Mouse (Mus musculus): ENCODE data around the gene Slc4a11.

Gene Slc4a11

GRCm38 (mm10) chr2:130697153-130697810 lies at the start of gene Slc4a11:
Gene Slc4a11 (minus strand): TSS chr2:130697519.
- peak; percentile 67 for DNase-seq (ENCODE audit: low spot score)

GRCm38 (mm10) chr2:130743576-130743975 lies 46.3 kb upstream of the Slc4a11 start:
- DNase-seq (ENCODE audit: low spot score), result no peak

- no peak for DNase-seq (ENCODE audit: low spot score)
Measured at GRCm38 (mm10) chr2:130740096-130740495, 42.8 kb upstream of the Slc4a11 start.

- DNase-seq (ENCODE audit: low spot score), result no peak
Measured at GRCm38 (mm10) chr2:130738019-130738418, 40.7 kb upstream of the Slc4a11 start.

- no peak for DNase-seq (ENCODE audit: low spot score)
Measured at GRCm38 (mm10) chr2:130735281-130735680, 38.0 kb upstream of the Slc4a11 start.

- DNase-seq (ENCODE audit: low spot score), result no peak
Measured at GRCm38 (mm10) chr2:130733444-130733843, 36.1 kb upstream of the Slc4a11 start.

GRCm38 (mm10) chr2:130731855-130732254 lies 34.5 kb upstream of the Slc4a11 start:
- DNase-seq (ENCODE audit: low spot score), result no peak

GRCm38 (mm10) chr2:130730746-130731145 lies 33.4 kb upstream of the Slc4a11 start:
- no peak for DNase-seq (ENCODE audit: low spot score)

GRCm38 (mm10) chr2:130728906-130729585 lies 31.7 kb upstream of the Slc4a11 start:
- DNase-seq (ENCODE audit: low spot score), result peak; percentile 8

- DNase-seq (ENCODE audit: low spot score), result no peak
Measured at GRCm38 (mm10) chr2:130727752-130728151, 30.4 kb upstream of the Slc4a11 start.

GRCm38 (mm10) chr2:130724369-130724768 lies 27.1 kb upstream of the Slc4a11 start:
- DNase-seq (ENCODE audit: low spot score), result no peak

GRCm38 (mm10) chr2:130717951-130718350 lies 20.6 kb upstream of the Slc4a11 start:
- DNase-seq (ENCODE audit: low spot score), result no peak

GRCm38 (mm10) chr2:130707057-130707456 lies 9.7 kb upstream of the Slc4a11 start:
- DNase-seq (ENCODE audit: low spot score), result no peak

GRCm38 (mm10) chr2:130706602-130707001 lies 9.3 kb upstream of the Slc4a11 start:
- DNase-seq (ENCODE audit: low spot score), result no peak

GRCm38 (mm10) chr2:130705178-130705577 lies 7.9 kb upstream of the Slc4a11 start:
- DNase-seq (ENCODE audit: low spot score), result no peak

- DNase-seq (ENCODE audit: low spot score), result no peak
Measured at GRCm38 (mm10) chr2:130704040-130705001, 7.0 kb upstream of the Slc4a11 start.

GRCm38 (mm10) chr2:130697821-130698266 lies 525 bp upstream of the Slc4a11 start:
- DNase-seq (ENCODE audit: low spot score), result peak; percentile 37

- peak; percentile 32 for DNase-seq (ENCODE audit: low spot score)
Measured at GRCm38 (mm10) chr2:130696700-130697152, 593 bp downstream of the Slc4a11 start.

GRCm38 (mm10) chr2:130693563-130693962 lies 3.8 kb downstream of the Slc4a11 start:
- DNase-seq (ENCODE audit: low spot score), result no peak

GRCm38 (mm10) chr2:130689011-130689410 lies 8.3 kb downstream of the Slc4a11 start:
- no peak for DNase-seq (ENCODE audit: low spot score)

GRCm38 (mm10) chr2:130685426-130685825 lies 11.9 kb downstream of the Slc4a11 start:
- no peak for DNase-seq (ENCODE audit: low spot score)

GRCm38 (mm10) chr2:130681531-130681930 lies 15.8 kb downstream of the Slc4a11 start:
- DNase-seq (ENCODE audit: low spot score), result no peak
